Mouse (Mus musculus): ENCODE measurements around the gene Zbtb48. TPM values are rescaled to one million over a fixed set of nuclear protein-coding genes. Genes with fewer than 3 reads are reported as not detected.

Zbtb48 gene
- 17.9 to 27.9 TPM (median 23.9 TPM) in 4 replicates for total RNA-seq (2023)

GRCm38 (mm10) chr4:152027524-152027923 is at the start of gene Zbtb48:
Gene Zbtb48 (minus strand): TSS chr4:152027671.

GRCm38 (mm10) chr4:152072121-152072601 is 44.7 kb upstream of the Zbtb48 start, which contains the start of gene Plekhg5:
Gene Plekhg5 (plus strand): TSS chr4:152072498.

GRCm38 (mm10) chr4:152038985-152039830 is 11.7 kb upstream of the Zbtb48 start, which contains the start of gene Nol9:
Gene Nol9 (plus strand): TSS chr4:152039321.

GRCm38 (mm10) chr4:152038225-152038984 is 10.9 kb upstream of the Zbtb48 start, which contains the start of gene Tas1r1:
Gene Tas1r1 (minus strand): TSS chr4:152038568.

GRCm38 (mm10) chr4:152008622-152009075 is 18.8 kb downstream of the Zbtb48 start, which contains the start of gene Klhl21:
Gene Klhl21 (plus strand): TSS chr4:152008803.

GRCm38 (mm10) chr4:151996173-151996950 is 31.1 kb downstream of the Zbtb48 start, which contains the start of gene Phf13:
Gene Phf13 (minus strand): TSS chr4:151996258.

GRCm38 (mm10) chr4:151988342-151989109 is 38.9 kb downstream of the Zbtb48 start, which contains the start of gene Thap3:
Gene Thap3 (minus strand): TSS chr4:151988997.

Other genes starting within 250 kb of the Zbtb48 start
- 43.2 to 53.2 TPM (median 49.6 TPM) in 4 replicates for gene Camta1, start 165.8 kb downstream of the Zbtb48 start, total RNA-seq (2023)
- gene Dnajc11, start 94.0 kb downstream of the Zbtb48 start, total RNA-seq (2023) = 68.5 to 81.5 TPM (median 74.4 TPM) in 4 replicates
- 31.2 to 45.4 TPM (median 36.3 TPM) in 4 replicates for gene Thap3, start 38.7 kb downstream of the Zbtb48 start, total RNA-seq (2023)
- 3.9 to 5.2 TPM (median 4.4 TPM) in 4 replicates for gene Phf13, start 31.4 kb downstream of the Zbtb48 start, total RNA-seq (2023)
- gene Klhl21, start 18.9 kb downstream of the Zbtb48 start, total RNA-seq (2023) = 18.7 to 19.6 TPM (median 19.3 TPM) in 4 replicates
- gene Tas1r1, start 10.9 kb upstream of the Zbtb48 start, total RNA-seq (2023) = not detected in 4 replicates
- 39.4 to 44.4 TPM (median 41.6 TPM) in 4 replicates for gene Nol9, start 11.7 kb upstream of the Zbtb48 start, total RNA-seq (2023)
- gene Plekhg5, start 44.8 kb upstream of the Zbtb48 start, total RNA-seq (2023) = 1.5 to 5.8 TPM (median 3.5 TPM) in 4 replicates
- gene Tnfrsf25, start 88.3 kb upstream of the Zbtb48 start, total RNA-seq (2023) = 0.56 TPM in 1 of 4 replicates, not detected in the others
- 0.92 to 1.9 TPM (median 1.4 TPM) in 4 replicates for gene Espn, start 124.7 kb upstream of the Zbtb48 start, total RNA-seq (2023)
- gene Hes2, start 131.2 kb upstream of the Zbtb48 start, total RNA-seq (2023) = not detected in 4 replicates
- 2.1 to 4.7 TPM (median 3.1 TPM) in 4 replicates for gene Acot7, start 150.5 kb upstream of the Zbtb48 start, total RNA-seq (2023)
- not detected in 4 replicates for gene Gpr153, start 246.6 kb upstream of the Zbtb48 start, total RNA-seq (2023)

All from B cell, adult 62 days (primary cell).